Mouse (Mus musculus): ENCODE results near the gene Smg6. TPM values are rescaled to one million over a fixed set of nuclear protein-coding genes. Genes with fewer than 3 reads are reported as not detected.
"Not testable (repeated sequence)": the region's sequence is repeated elsewhere in the genome, so short reads cannot be mapped to it uniquely, and the experiment has no call there.

The Smg6 gene
- polyA plus RNA-seq, 1 experiment: 40.8 TPM

GRCm38 (mm10) chr11:75169405-75170080, 243.9 kb downstream of the Smg6 start, which contains the start of gene Hic1:
Hic1 (minus strand) TSS chr11:75169519.
- Histone ChIP-seq H3K4me1 (ENCODE audit: control insufficient read depth, insufficient read depth, low read length) (peaks cover 19% of the 10 kb centered on the region), H3K4me3 (replicated peaks; ENCODE audit: extremely low read depth, low read depth, low read length) (peak within 1 kb of the TSS; percentile 35)
- no peak for TF ChIP-seq POLR2A (IDR thresholded peaks at IDR 0.05; ENCODE audit: borderline replicate concordance, extremely low read depth, low read depth, low read length)
- TF ChIP-seq CTCF (IDR thresholded peaks at IDR 0.05; ENCODE audit: insufficient read depth, low read length): no peak
- DNase-seq: no peak
- WGBS: 4% methylated on average over 23 of the region's 23 CpGs

- WGBS: under 1% methylated on average over 38 of the region's 38 CpGs
- H3K4me3 ChIP-seq (replicated peaks; ENCODE audit: extremely low read depth, low read depth, low read length): peak overlapping the region; percentile 35
- peaks cover 19% of the 10 kb centered on the region for H3K4me1 ChIP-seq (ENCODE audit: control insufficient read depth, insufficient read depth, low read length)
- TF ChIP-seq CTCF (IDR thresholded peaks at IDR 0.05; ENCODE audit: insufficient read depth, low read length) (peak; percentile 73), POLR2A (IDR thresholded peaks at IDR 0.05; ENCODE audit: borderline replicate concordance, extremely low read depth, low read depth, low read length) (no peak)
- DNase-seq: peak; percentile 91
Observed at GRCm38 (mm10) chr11:75170136-75170751, 244.6 kb downstream of the Smg6 start.

GRCm38 (mm10) chr11:75171186-75171865, 245.7 kb downstream of the Smg6 start:
- TF ChIP-seq CTCF (IDR thresholded peaks at IDR 0.05; ENCODE audit: insufficient read depth, low read length): no peak
- DNase-seq: no peak
- 19% methylated on average over 17 of the region's 17 CpGs for WGBS
- Histone ChIP-seq H3K4me1 (ENCODE audit: control insufficient read depth, insufficient read depth, low read length) (peaks cover 16% of the 10 kb centered on the region), H3K4me3 (replicated peaks; ENCODE audit: extremely low read depth, low read depth, low read length) (no peak overlapping the region)

GRCm38 (mm10) chr11:75172151-75173094, 246.8 kb downstream of the Smg6 start:
- WGBS: under 1% methylated on average over 73 of the region's 75 CpGs
- no peak for DNase-seq
- H3K4me3 ChIP-seq (replicated peaks; ENCODE audit: extremely low read depth, low read depth, low read length): peak overlapping the region; percentile 39
- H3K4me1 ChIP-seq (ENCODE audit: control insufficient read depth, insufficient read depth, low read length): peaks cover 13% of the 10 kb centered on the region
- TF ChIP-seq POLR2A (IDR thresholded peaks at IDR 0.05; ENCODE audit: borderline replicate concordance, extremely low read depth, low read depth, low read length) (no peak), CTCF (IDR thresholded peaks at IDR 0.05; ENCODE audit: insufficient read depth, low read length) (no peak)

- 1% methylated on average over 70 of the region's 71 CpGs for WGBS
- DNase-seq: peak; percentile 78
- peak overlapping the region; percentile 54 for H3K4me3 ChIP-seq (replicated peaks; ENCODE audit: extremely low read depth, low read depth, low read length)
- TF ChIP-seq POLR2A (IDR thresholded peaks at IDR 0.05; ENCODE audit: borderline replicate concordance, extremely low read depth, low read depth, low read length) (no peak), CTCF (IDR thresholded peaks at IDR 0.05; ENCODE audit: insufficient read depth, low read length) (no peak)
- peaks cover 11% of the 10 kb centered on the region; the same call in 1 of the 2 replicates for H3K4me1 ChIP-seq (ENCODE audit: control insufficient read depth, insufficient read depth, low read length)
Observed at GRCm38 (mm10) chr11:75173095-75173798, 247.6 kb downstream of the Smg6 start.

GRCm38 (mm10) chr11:75173799-75174165, 248.2 kb downstream of the Smg6 start:
- no peak for DNase-seq
- Histone ChIP-seq H3K4me1 (ENCODE audit: control insufficient read depth, insufficient read depth, low read length) (peaks cover 11% of the 10 kb centered on the region; the same call in 1 of the 2 replicates), H3K4me3 (replicated peaks; ENCODE audit: extremely low read depth, low read depth, low read length) (peak overlapping the region; percentile 54)
- 3% methylated on average over 15 of the region's 15 CpGs for WGBS
- no peak for TF ChIP-seq CTCF (IDR thresholded peaks at IDR 0.05; ENCODE audit: insufficient read depth, low read length)
- no peak for TF ChIP-seq POLR2A (IDR thresholded peaks at IDR 0.05; ENCODE audit: borderline replicate concordance, extremely low read depth, low read depth, low read length)

- DNase-seq; H3K4me3 ChIP-seq (replicated peaks; ENCODE audit: extremely low read depth, low read depth, low read length); H3K4me1 ChIP-seq (ENCODE audit: control insufficient read depth, insufficient read depth, low read length): not testable (repeated sequence)
- WGBS: 60% methylated on average over 6 of the region's 6 CpGs
Observed at GRCm38 (mm10) chr11:75174574-75174973, 249.0 kb downstream of the Smg6 start.

GRCm38 (mm10) chr11:75178011-75178410, 252.4 kb downstream of the Smg6 start:
- H3K4me1 ChIP-seq (ENCODE audit: control insufficient read depth, insufficient read depth, low read length): peaks cover 2% of the 10 kb centered on the region; the same call in 1 of the 2 replicates
- WGBS: 44% methylated on average over 12 of the region's 12 CpGs
- peak overlapping the region; percentile 78 for H3K4me3 ChIP-seq (replicated peaks; ENCODE audit: extremely low read depth, low read depth, low read length)
- no peak for TF ChIP-seq CTCF (IDR thresholded peaks at IDR 0.05; ENCODE audit: insufficient read depth, low read length)
- TF ChIP-seq POLR2A (IDR thresholded peaks at IDR 0.05; ENCODE audit: borderline replicate concordance, extremely low read depth, low read depth, low read length): no peak
- DNase-seq: no peak

Data from lung, adult 2 months (tissue).